Mouse (Mus musculus): ENCODE data around the gene Lactbl1. TPM values are rescaled to one million over a fixed set of nuclear protein-coding genes. Genes with fewer than 3 reads are reported as not detected.

Gene Lactbl1
- polyA plus RNA-seq, 1 experiment from 2014 or later: not detected

DNA sequence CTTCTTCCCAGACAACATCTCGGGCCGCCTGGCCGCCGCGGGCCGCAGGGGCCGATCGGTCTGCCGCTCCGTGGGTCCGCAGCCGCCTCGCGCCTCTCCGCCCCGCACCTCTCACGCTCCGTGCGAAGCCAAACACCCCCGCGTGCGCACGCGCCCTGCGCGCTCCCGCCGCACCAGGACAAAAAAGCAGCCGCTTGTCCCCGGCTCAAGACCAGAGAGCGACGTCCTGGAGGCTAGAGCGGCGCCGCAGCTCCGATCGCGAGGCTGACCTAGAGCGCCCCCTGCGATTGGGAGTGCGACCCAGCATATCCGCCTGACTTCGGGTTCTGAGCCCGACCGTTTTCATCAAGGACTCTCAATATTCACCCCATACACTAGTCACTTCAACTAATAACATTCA is 19.9 kb upstream of the Lactbl1 start, which contains the start of gene Kdm1a:
Gene Kdm1a (minus strand): TSS at position 156 of the 400 bp plus-strand sequence.
- H3K4me3 ChIP-seq (replicated peaks): peak within 1 kb of the TSS; percentile 99
- H3K4me1 ChIP-seq (replicated peaks): peaks cover 6% of the 10 kb centered on the region; the same call in 1 of the 2 replicates
- H3K9me3 ChIP-seq: no peaks in the 10 kb centered on the region
- WGBS: under 1% methylated on average over 32 of the region's 45 CpGs
- peak; percentile 91 for ATAC-seq
- peak within 1 kb of the TSS; percentile 58 for H3K4me2 ChIP-seq (replicated peaks)
- peak within 1 kb of the TSS; percentile 99 for H3K9ac ChIP-seq
- H3K36me3 ChIP-seq: no peaks in the 10 kb centered on the region
- H3K27me3 ChIP-seq (replicated peaks): no peaks in the 10 kb centered on the region
- H3K27ac ChIP-seq: peak within 1 kb of the TSS; percentile 89

DNA sequence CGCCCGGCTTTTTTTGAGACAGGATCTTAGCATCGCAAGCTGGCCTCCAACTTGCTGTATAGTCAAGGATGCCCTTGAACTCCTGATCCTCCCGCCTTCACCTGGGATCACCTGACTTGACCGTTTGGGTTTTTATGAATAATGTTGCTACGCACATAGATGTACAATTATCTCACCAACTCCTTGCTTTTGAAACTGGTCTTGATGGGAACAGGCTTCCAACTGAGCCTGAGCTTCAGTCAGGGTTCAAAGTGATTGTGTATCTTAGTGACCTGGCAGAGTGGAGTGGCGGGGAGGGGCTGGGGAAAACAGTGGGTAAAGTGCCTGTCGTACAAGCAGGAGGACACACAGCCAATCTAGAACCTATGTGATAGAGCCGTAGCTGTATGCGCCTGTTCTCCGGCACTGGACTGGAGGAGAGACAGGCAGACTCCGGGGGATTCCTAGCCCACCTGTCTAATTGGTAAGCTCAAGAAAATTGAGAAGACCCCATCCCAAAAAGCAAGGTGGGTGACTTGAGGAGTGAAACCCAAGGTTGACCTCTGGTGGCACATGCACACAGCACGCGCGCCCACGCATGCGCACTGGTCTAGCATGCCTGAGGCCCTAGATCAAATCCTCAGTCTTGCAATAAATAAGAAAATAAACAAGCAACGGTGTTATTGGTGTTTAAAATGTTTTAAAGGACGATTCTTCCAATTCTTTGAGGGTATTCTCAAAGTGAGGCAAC is 16.5 kb upstream of the Lactbl1 start:
- 89% methylated on average over 19 of the region's 19 CpGs for WGBS
- H3K4me1 ChIP-seq (replicated peaks): 0 out of 2 replicates have a peak, but pooled peaks cover under 1% of the 10 kb centered on the region
- ATAC-seq: no peak

GRCm38 (mm10) chr4:136610387-136610856 is 12.0 kb upstream of the Lactbl1 start, which contains the start of gene Tex46:
Tex46 (plus strand) TSS chr4:136610437.
- 51% methylated on average over 4 of the region's 4 CpGs for WGBS
- ATAC-seq: no peak
- Histone ChIP-seq H3K4me3 (replicated peaks) (no peak within 1 kb of the TSS), H3K4me2 (replicated peaks) (no peak within 1 kb of the TSS), H3K9ac (no peak within 1 kb of the TSS), H3K36me3 (no peaks in the 10 kb centered on the region), H3K4me1 (replicated peaks) (no peaks in the 10 kb centered on the region), H3K9me3 (no peaks in the 10 kb centered on the region), H3K27ac (no peak within 1 kb of the TSS), H3K27me3 (replicated peaks) (no peaks in the 10 kb centered on the region)

More for the DNA sequence above, 16.5 kb upstream of the Lactbl1 start:
- Histone ChIP-seq H3K4me2 (replicated peaks) (no peak overlapping the region), H3K27ac (no peak overlapping the region), H3K36me3 (no peaks in the 10 kb centered on the region), H3K4me3 (replicated peaks) (no peak overlapping the region), H3K9ac (no peak overlapping the region), H3K27me3 (replicated peaks) (no peaks in the 10 kb centered on the region), H3K9me3 (no peaks in the 10 kb centered on the region)

GRCm38 (mm10) chr4:136613657-136614056 is 8.8 kb upstream of the Lactbl1 start:
- WGBS: 56% methylated on average over 7 of the region's 7 CpGs

DNA sequence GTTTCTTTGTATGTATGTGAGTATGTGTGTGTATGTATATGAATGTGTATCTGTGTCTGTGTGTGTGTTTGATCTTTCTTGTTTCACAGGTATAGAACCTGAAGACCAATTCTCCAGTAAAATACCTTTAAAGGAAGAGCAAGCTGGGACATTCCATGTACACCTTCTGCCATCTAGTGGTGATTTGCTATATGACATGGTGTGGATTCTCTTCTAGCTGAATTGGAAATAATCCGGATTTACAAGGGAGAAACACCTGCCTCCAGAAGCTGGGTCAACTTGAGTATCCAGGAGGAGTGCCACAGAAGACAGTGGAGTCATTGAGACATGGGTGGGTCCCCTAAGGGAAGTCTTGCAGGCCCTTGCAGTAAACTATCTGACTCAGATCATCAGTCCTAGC is 1.1 kb upstream of the Lactbl1 start:
- Histone ChIP-seq H3K4me1 (replicated peaks) (no peaks in the 10 kb centered on the region), H3K9me3 (no peaks in the 10 kb centered on the region), H3K36me3 (no peaks in the 10 kb centered on the region), H3K4me2 (replicated peaks) (no peak overlapping the region), H3K9ac (no peak overlapping the region), H3K4me3 (replicated peaks) (no peak overlapping the region), H3K27me3 (replicated peaks) (no peaks in the 10 kb centered on the region), H3K27ac (no peak overlapping the region)
- ATAC-seq: no peak
- 3% methylated on average over 1 of the region's 1 CpGs for WGBS

More at GRCm38 (mm10) chr4:136613657-136614056, 8.8 kb upstream of the Lactbl1 start:
- Histone ChIP-seq H3K4me3 (replicated peaks) (no peak overlapping the region), H3K27me3 (replicated peaks) (no peaks in the 10 kb centered on the region), H3K4me2 (replicated peaks) (no peak overlapping the region), H3K9me3 (no peaks in the 10 kb centered on the region), H3K36me3 (no peaks in the 10 kb centered on the region), H3K9ac (no peak overlapping the region), H3K4me1 (replicated peaks) (no peaks in the 10 kb centered on the region), H3K27ac (no peak overlapping the region)
- no peak for ATAC-seq

DNA sequence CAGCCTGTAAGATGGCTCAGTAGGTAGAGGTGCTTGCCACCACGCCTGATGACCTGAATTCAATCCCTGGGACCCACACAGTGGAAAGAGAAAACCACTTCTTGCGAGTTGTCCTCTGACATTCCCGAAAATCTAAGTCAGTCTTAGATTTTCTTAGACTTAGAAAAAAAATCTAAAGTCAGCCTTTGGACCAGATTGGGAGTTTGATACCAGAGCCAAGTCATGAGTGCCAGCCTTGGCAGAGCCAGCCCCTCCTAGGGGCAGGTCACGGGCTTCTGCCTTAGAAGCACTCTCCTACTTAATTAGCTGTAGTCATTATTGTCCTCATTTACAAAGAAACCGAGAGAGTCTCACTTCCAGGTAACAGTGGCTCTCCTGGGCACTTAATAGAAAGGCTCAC is 465 bp upstream of the Lactbl1 start:
- no peak for ATAC-seq
- WGBS: 57% methylated on average over 5 of the region's 5 CpGs

DNA sequence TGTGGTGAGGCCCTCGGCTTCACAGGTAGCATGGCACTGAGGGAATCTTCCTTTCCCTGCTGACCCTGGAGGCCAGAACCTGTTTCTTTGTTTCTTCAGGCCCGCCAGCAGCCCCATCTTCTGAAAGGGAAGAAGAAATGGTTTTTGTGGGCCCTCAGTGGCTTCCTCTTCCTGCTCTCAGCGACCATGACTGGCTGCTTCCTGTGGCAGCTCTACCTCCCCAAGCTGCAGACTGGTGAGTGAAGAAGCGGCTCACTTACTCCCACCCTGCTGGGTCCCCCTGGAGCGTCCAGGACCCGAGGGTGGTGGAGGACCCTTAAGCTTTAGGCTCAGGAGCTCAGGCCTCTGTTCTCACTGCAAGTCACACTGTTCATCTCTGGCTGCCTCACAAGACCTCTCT is 4.2 kb downstream of the Lactbl1 start:
- no peaks in the 10 kb centered on the region for H3K36me3 ChIP-seq
- H3K4me2 ChIP-seq (replicated peaks): no peak overlapping the region
- H3K27ac ChIP-seq: no peak overlapping the region
- no peak overlapping the region for H3K9ac ChIP-seq
- no peaks in the 10 kb centered on the region for H3K27me3 ChIP-seq (replicated peaks)
- H3K9me3 ChIP-seq: no peaks in the 10 kb centered on the region
- H3K4me1 ChIP-seq (replicated peaks): no peaks in the 10 kb centered on the region
- ATAC-seq: no peak
- no peak overlapping the region for H3K4me3 ChIP-seq (replicated peaks)
- WGBS: 67% methylated on average over 6 of the region's 6 CpGs

More for the DNA sequence above, 465 bp upstream of the Lactbl1 start:
- no peak overlapping the region for H3K4me3 ChIP-seq (replicated peaks)
- no peaks in the 10 kb centered on the region for H3K27me3 ChIP-seq (replicated peaks)
- H3K4me2 ChIP-seq (replicated peaks): no peak overlapping the region
- no peaks in the 10 kb centered on the region for H3K9me3 ChIP-seq
- no peaks in the 10 kb centered on the region for H3K36me3 ChIP-seq
- no peak overlapping the region for H3K27ac ChIP-seq
- H3K4me1 ChIP-seq (replicated peaks): no peaks in the 10 kb centered on the region
- H3K9ac ChIP-seq: no peak overlapping the region

GRCm38 (mm10) chr4:136631237-136631994 is 9.0 kb downstream of the Lactbl1 start:
- ATAC-seq: no peak
- WGBS: 82% methylated on average over 11 of the region's 11 CpGs

GRCm38 (mm10) chr4:136635995-136636394 is 13.6 kb downstream of the Lactbl1 start:
- Histone ChIP-seq H3K9me3 (no peaks in the 10 kb centered on the region), H3K4me3 (replicated peaks) (no peak overlapping the region), H3K27ac (no peak overlapping the region), H3K4me2 (replicated peaks) (no peak overlapping the region), H3K36me3 (no peaks in the 10 kb centered on the region), H3K9ac (no peak overlapping the region), H3K4me1 (replicated peaks) (peaks cover 17% of the 10 kb centered on the region; the same call in 1 of the 2 replicates), H3K27me3 (replicated peaks) (peaks cover 25% of the 10 kb centered on the region)
- ATAC-seq: no peak

More at GRCm38 (mm10) chr4:136631237-136631994, 9.0 kb downstream of the Lactbl1 start:
- Histone ChIP-seq H3K27me3 (replicated peaks) (peaks cover under 1% of the 10 kb centered on the region; the same call in 1 of the 2 replicates), H3K4me3 (replicated peaks) (no peak overlapping the region), H3K4me1 (replicated peaks) (no peaks in the 10 kb centered on the region), H3K9ac (no peak overlapping the region), H3K36me3 (no peaks in the 10 kb centered on the region), H3K9me3 (no peaks in the 10 kb centered on the region), H3K4me2 (replicated peaks) (no peak overlapping the region), H3K27ac (no peak overlapping the region)

GRCm38 (mm10) chr4:136636511-136636910 is 14.1 kb downstream of the Lactbl1 start:
- H3K9me3 ChIP-seq: no peaks in the 10 kb centered on the region
- peaks cover 17% of the 10 kb centered on the region; the same call in 1 of the 2 replicates for H3K4me1 ChIP-seq (replicated peaks)
- peaks cover 25% of the 10 kb centered on the region for H3K27me3 ChIP-seq (replicated peaks)
- H3K36me3 ChIP-seq: no peaks in the 10 kb centered on the region
- no peak overlapping the region for H3K9ac ChIP-seq
- ATAC-seq: no peak; the same call in 1 of the 2 replicates
- WGBS: 59% methylated on average over 5 of the region's 5 CpGs
- H3K4me3 ChIP-seq (replicated peaks): no peak overlapping the region
- no peak overlapping the region for H3K4me2 ChIP-seq (replicated peaks)
- no peak overlapping the region for H3K27ac ChIP-seq

- WGBS: 15% methylated on average over 37 of the region's 37 CpGs
These were observed 14.7 kb downstream of the Lactbl1 start for GRCm38 (mm10) chr4:136636983-136637562.

More at GRCm38 (mm10) chr4:136636983-136637562, 14.7 kb downstream of the Lactbl1 start:
- H3K9me3 ChIP-seq: no peaks in the 10 kb centered on the region
- peak; percentile 19; the same call in 1 of the 2 replicates for ATAC-seq
- H3K27me3 ChIP-seq (replicated peaks): peaks cover 25% of the 10 kb centered on the region
- H3K4me3 ChIP-seq (replicated peaks): peak overlapping the region; percentile 54
- H3K27ac ChIP-seq: no peak overlapping the region
- H3K4me1 ChIP-seq (replicated peaks): peaks cover 17% of the 10 kb centered on the region; the same call in 1 of the 2 replicates
- H3K9ac ChIP-seq: peak overlapping the region; percentile 47
- no peaks in the 10 kb centered on the region for H3K36me3 ChIP-seq
- peak overlapping the region; percentile 97 for H3K4me2 ChIP-seq (replicated peaks)

Measured in intestine, embryonic 15.5 days (tissue).